Mouse (Mus musculus) activated CD4-positive, CD25-positive, alpha-beta regulatory T cell, adult 4 months (primary cell): ENCODE results near the gene Cygb. TPM values are rescaled to one million over a fixed set of nuclear protein-coding genes. Genes with fewer than 3 reads are reported as not detected.
"Not testable (repeated sequence)": the region's sequence is repeated elsewhere in the genome, so short reads cannot be mapped to it uniquely, and the experiment has no call there.

Experiments used
- ATAC-seq: one replicate; pipeline ENCODE4 v1.8.0; 2017
- polyA plus RNA-seq, 2 experiments: library from polyadenylated mRNA; unstranded; fragments of 100-300 nt; shearing (Covaris generic); gene quantifications; one replicate each; pipeline ENCODE4 v1.2.1; 2017

Cygb gene
- not detected for polyA plus RNA-seq

DNA sequence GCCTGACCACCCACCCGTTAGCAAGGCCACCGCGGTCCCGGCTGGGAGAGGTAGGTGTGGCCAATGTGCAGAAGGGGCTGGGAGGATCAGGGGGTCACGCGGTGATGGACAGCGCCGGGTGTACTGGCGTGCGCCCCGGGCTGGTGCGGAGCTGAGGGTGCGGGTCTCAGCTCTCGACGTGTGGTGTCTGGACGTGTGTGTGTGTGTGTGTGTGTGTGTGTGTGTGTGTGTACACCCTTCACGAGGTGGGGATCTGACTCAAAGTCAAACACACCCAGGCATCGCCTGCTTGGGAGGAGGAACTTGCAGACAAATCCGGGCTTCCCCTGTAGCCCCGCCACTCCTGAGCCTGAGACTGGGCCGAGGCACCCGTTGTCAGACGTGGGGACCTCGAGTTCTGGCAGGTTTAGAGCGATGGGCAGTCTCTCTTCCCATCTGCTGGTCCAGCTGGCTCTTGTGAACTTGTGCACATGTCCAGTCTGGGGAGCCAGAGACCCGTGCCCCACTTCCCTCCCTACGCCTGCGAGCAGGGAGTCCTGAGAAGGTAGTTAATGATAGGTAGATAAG, at the start of gene Cygb:
Gene Cygb, minus strand, starts transcription at position 59 of the 567 bp plus-strand sequence.
- no peak for ATAC-seq

- no peak for ATAC-seq
Measured at GRCm38 (mm10) chr11:116701377-116701841, 47.3 kb upstream of the Cygb start.

GRCm38 (mm10) chr11:116697521-116697920, 43.4 kb upstream of the Cygb start:
- ATAC-seq = no peak

- no peak for ATAC-seq
Measured at GRCm38 (mm10) chr11:116696426-116696825, 42.3 kb upstream of the Cygb start.

- ATAC-seq = no peak
Measured at GRCm38 (mm10) chr11:116695194-116695880, 41.2 kb upstream of the Cygb start.

GRCm38 (mm10) chr11:116694250-116695193, 40.4 kb upstream of the Cygb start:
- ATAC-seq = no peak

GRCm38 (mm10) chr11:116693899-116694249, 39.8 kb upstream of the Cygb start:
- no peak for ATAC-seq

GRCm38 (mm10) chr11:116690701-116691575, 36.8 kb upstream of the Cygb start:
- ATAC-seq = no peak

DNA sequence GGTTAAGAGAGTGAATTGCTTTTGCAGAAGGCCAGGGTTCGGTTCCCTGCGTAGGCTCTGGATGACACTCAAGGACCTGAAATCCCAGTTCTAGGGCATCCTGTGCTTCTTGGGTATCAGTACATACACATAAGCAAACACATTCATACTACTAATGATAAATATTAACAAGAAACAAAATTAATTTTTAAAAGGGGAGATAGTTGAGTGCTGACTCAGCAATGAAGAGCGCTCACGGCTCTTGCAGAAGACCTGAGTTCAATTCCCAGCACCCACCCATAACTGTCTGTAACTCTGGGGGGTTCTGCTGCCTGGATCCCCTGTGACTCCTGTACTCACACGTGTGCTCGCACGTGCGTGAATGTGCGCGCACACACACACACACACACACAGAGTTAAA, 35.5 kb upstream of the Cygb start:
- no peak for ATAC-seq

- peak; percentile 87 for ATAC-seq
Measured at GRCm38 (mm10) chr11:116687897-116688296, 33.8 kb upstream of the Cygb start.

DNA sequence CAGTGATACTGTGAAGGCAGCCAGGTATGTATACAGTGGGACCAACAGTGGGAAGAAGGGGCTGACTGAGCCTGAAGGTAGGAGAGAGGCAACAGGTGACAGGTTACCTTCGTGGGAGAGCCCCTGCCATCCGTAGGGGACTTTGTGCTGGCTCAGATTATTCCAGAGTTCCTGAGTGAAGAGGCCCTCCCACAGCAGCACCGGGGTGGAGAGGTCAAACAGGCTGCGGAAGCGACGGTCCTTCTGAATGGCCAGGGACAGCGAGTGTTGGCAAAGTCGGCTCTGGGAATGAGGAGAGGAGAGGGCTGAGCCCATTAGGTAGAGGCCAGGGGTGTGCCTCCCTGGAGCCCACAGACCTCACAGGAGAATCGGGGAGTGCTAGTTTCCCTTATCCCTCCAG, 31.6 kb upstream of the Cygb start:
- ATAC-seq = no peak

DNA sequence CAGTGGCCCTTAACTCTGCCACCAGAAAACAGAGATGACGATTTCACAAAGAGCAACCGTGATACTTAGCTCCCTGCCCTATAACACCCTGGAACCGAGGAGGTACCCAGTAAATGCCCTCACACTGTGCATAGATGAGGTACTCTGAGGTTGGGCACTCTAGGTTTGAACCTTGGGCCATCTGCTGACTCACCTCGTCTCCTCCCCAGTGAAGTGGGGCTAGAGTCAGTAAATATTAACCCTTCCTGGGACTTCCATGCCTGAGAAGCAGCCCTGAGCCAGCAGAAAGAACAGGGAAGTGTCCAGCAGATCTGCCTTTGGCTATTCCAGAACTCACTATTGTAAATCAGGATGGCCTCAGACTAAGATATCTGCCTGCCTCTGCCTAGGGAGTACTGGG, 29.7 kb upstream of the Cygb start:
- ATAC-seq = no peak

DNA sequence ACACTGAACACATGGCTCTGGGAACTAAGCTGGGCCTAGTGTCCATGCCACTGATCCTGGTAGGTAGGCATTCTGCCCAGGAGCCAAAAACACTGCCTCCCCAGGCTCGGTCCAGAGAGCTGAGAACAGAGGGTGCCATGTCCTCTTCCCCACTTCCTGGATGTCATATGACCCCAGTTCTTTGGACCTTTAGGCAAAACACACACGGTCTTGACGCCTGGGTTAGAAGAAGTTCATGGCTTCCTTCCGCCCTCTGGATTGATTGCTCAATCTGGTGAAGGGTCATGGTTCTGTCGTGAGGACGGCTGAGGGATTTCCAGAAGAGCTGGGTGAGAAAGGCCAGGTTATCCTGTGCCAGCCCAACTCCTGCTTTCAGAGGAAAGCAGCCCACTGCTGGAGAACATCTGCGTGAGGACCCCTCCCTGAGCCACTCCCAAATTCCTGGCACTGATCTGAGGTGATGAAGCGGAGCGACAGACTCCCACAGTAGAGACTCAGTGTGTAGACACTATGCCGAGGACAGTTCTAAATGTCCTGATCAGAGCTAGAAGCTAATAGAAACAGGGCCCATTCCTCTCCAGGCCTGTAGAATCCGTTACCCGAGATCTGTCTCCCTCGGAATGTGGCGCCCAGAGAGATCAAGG, 28.5 kb upstream of the Cygb start:
- no peak for ATAC-seq

DNA sequence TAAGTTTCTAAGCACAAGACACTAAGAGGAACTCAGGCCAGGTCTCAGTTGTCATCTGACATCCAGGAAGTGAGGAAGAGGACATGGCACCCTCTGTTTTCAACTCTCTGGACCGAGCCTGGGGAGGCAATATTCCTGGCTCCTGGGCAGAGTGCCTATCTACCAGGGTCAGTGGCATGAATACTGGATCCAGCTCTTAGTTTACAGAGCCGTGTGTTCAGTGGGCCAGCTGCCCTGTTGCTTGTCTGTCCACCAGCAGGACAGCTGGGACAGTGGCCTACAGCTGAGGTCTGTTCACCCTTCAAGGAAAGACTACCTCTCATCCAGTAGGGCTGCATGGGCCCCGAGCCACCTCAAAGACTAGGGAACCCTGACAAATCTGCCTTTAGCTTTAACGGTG, 27.0 kb upstream of the Cygb start:
- ATAC-seq = no peak

DNA sequence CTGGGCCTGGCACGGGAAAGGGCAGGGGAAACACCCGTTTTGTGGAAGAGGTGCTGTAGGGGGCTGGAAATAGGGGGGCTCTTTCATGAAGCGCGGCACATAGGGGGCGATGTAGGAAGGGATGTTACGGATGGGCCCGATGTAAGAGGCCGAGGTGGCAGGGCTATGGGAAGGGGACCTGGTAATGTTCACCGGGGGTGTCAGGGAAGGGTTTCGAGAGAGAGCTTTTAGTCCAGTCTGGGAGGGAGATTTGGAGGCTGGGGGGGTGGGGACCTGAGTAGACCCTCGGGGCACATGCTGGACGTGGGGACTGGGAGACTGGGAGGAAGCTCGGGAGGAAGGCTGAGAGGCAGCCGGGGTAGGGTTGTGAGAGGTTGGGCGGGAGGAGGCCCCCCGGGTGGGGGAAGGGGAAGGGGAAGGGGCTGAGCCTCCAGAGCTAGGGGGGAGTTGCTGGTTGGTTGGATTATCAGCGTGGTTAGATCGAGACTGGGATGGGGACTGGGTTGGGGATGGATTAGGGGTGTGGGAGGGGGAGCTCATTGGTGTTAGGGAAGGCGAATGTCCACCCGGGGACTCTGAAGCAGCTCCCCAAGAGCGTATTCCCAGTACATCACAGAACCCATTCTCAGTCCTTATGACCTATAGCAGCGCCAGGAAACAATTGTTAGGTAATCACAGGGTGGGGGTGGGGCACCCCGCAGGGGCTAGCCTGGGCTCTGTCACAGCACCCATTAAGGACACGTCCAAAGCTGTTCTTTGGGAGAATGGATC, 26.4 kb upstream of the Cygb start:
- no peak for ATAC-seq

GRCm38 (mm10) chr11:116679148-116679547, 25.0 kb upstream of the Cygb start:
- no peak for ATAC-seq

DNA sequence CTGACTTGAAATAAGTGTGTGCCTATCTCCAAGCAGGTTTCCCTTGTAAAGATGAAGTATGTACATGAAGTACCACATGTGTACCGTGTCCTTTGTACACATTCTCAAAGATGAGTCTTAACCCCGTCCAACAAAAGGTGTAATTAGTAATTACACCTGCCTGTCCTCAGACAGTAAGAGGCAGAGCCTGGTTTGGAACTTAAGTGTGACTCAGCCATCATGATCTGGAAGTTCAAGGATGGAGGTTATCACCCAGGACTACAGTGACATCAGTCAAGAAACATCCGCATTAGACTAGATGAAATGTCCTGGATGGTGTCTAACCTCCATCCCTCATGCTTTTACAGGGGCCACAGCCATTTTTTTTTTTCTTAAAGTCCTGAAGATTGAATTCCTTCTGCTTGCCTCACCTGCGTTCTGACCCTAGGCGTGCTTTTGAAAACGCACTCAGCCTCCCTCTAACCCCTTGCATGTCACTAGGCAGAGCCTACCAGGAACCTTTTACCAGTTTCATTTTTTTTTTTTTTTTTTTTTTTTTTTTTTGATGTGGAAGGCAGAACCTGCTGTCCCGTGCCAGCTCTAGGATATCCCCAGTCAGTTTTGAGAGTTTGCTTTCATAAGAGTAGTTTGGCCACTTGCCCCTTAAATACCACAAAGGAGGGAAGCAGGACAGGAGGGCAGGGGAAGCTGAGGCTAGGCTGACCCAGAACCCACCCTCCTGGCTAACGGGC, 23.8 kb upstream of the Cygb start:
- no peak for ATAC-seq

- ATAC-seq = no peak
Measured at GRCm38 (mm10) chr11:116676175-116676976, 22.3 kb upstream of the Cygb start.

GRCm38 (mm10) chr11:116675429-116675828, 21.3 kb upstream of the Cygb start:
- ATAC-seq = not testable (repeated sequence)
